Mouse (Mus musculus) spleen, postnatal 4 days (tissue): Measurements from ENCODE around the gene Tulp1.

Experiments
- DNase-seq, 2 experiments: peaks; one replicate each; pipeline ENCODE4 v3.0.0; 2022; ENCODE audit warnings: low spot score in 2 of 2

Gene Tulp1

DNA sequence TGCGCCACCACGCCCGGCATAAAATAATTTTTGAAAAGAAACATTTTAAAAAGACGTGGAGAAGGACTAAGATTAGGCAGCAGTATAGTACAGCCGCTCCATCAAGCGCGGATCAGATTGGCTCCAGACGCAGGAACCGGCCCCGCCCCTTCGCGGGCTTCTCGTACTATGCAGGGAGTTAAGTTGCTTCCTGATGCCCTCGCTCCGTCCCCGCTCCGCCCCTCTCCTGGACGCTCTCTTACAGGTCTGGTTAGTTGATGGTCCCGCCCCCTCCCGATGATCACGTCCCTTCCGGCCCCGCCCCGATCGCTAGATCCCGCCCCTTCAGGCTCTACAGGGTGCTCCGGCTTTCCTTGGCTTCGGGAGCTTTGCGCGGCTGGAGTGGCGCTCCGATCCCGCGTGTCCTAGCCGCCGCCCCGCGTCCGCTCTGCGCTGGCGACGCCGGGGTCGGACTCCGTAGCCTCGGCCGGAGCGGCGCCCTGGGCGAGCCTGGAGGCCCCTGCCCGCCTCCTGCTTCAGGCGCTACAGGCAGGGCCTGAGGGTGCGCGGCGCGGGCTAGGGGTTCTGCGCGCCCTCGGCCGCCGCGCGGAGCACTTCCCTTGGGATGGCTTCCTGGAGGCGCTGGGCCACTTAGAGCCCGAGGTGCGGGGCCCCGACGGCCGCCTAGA, 51.7 kb downstream of the Tulp1 start, which contains the start of gene Fance:
Gene Fance, plus strand, starts transcription at position 308 of the 668 bp plus-strand sequence.
- DNase-seq, result peak; percentile 97

DNA sequence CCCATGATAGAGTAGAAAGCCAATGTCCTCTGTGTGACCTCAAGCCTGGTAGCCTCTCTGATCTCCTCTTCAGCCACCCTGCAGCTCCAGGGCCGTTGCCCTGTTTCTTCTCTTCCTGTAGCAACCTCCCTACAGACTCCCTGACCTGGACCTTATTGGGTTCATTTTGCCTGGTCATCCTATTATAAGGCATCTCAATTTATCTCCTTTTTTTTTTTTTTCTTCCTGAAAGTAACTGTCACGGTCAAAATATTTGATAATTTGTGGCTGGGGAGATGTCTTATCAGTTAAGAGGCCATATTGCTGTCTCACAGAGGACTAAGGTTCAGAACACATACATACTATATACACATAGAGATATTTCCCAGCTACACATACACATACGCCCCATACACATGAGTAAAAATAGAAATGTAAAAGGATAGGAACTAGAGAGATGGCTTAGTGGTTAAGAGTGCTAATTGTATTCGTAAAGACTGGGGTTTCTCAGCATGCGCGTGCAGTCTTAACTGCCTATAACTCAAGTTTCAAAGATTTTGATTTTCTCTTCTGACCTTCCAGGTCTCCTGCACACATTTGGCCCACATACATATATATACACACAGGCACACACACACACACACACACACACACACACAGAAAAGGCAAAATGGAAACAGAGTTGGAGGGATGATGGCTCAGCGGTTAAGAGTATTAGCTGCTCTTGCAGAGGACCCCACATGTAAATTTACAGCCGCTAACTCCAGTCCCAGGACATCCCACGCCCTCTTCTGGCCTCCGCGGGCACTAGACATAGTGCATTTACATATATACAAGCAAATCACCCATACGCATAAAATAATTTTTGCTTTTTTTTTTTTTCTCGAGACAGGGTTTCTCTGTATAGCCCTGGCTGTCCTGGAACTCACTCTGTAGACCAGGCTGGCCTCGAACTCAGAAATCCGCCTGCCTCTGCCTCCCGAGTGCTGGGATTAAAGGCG, 52.5 kb downstream of the Tulp1 start:
- DNase-seq, result peak in 1 of 2 experiments; percentile 57

DNA sequence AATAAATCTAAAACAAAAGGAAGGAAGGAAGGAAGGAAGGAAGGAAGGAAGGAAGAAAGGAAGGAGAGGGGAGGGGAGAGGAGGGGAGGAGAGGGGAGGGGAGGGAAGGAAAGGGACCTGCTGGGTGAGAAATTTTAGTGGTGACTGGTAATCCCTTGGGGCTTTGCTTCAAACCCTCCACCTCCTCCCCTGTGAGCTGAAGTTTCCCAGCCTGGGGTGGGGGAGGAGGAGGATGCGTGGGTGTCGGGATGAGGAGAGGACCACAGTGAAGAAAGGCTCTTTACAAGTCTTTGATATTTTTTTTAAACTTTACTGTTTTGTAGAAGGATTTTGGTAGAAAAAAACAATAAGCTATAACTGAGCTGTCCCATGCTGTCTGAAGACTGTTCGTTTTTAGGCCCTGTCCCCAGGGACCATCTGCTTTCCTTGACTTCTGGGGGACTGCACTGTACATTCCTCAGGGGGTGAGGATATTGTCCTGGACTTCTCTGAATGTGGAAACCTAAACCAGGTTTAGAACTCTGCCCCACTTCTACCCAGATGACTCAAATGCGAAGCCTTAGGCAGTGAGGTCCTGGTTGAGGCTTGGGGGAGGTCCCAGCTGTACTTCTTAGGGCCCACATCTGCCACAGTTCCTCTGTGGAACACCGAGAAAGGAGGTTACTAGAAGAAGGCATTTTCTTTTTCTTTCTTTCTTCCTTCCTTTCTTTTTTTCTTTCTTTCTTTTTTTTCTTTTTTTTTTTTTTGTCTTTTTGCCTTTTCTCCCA, 53.5 kb downstream of the Tulp1 start:
- no peak for DNase-seq

DNA sequence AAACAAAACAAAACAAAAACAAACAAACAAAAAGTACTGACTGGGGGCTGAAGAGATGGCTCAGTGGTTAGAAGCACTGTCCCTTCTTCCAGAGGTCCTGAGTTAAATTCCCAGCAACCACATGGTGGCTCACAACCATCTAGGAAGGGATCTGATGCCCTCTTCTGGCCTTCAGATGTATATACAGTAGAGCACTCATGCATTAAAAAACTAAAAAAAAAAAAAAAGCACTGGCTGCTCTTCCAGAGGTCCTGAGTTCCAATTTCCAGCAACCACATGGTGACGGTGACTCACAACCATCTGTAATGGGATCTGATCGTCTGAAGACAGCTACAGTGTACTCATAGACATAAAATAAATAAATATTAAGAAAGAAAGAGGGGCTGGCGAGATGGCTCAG, 54.2 kb downstream of the Tulp1 start:
- DNase-seq, result no peak

DNA sequence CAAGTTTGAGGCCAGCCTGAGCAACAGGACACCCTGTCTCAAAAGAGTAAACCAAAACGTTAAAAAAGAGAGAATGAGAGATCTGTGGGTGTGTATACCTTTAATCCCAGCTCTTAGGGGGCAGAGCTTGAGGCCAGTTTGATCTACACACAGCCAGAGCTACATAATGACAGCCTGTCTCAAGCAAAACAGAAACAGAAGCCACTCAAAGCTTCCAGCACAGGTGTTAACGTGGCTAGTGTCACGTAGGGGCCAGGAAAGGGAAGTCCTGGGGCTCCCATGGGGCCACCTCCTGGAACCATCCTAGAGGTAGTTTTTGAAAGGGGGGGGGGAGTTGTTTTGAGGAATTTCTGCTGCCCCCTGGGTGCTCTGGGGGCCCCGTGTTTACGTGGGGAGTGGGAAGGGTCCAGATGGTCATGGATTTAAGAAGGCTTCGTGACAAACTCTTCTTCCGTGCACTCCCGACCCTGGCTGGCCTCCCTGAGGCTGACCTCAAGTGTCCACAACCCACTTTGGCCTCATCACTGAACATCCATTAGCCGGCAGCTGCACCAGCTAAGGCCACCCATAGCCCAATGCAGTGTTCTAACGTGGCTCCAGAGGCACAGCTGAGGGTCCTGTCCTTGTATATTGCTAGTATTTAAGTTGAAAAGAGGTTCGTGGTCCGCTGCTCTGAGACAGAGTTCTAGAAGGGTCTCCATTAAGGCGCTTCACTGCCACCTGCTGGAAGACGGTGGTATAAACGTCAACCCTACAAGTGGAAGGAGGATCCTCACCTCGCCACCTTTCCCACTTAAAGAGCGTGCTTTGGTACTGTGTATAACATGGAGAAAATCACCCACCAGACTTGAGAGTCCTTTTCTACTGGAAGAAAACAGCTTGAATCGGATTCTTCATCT, 56.5 kb downstream of the Tulp1 start:
- peak; percentile 85 to 95 for DNase-seq

DNA sequence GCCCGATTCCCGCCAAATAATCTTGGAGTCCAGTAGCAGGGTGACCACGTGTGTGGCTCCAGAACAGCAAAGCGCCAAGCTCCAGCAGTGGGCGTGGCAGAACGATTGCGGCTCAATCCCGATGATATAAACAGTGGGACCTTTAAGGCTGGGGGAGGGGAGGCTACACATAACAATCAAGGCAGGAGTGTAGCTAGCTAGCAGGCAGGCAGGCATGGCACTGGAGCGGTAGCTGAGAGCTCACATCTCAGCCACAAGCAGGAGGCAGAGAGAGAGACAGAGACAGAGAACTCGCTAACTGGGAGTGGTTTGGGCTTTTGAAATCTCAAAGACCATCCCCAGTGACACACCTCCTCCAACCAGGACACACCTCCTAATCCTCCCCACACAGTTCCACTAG, 59.9 kb downstream of the Tulp1 start:
- no peak for DNase-seq
